Mouse (Mus musculus): ENCODE data around the gene Tnc. TPM values are rescaled to one million over a fixed set of nuclear protein-coding genes. Genes with fewer than 3 reads are reported as not detected.

Tnc gene
- total RNA-seq, 1 experiment, result 31.3 TPM

GRCm38 (mm10) chr4:64076349-64077025 lies 29.7 kb upstream of the Tnc start:
- H3K9ac ChIP-seq (ENCODE audit: insufficient read depth, low read depth, low read length, poor library complexity, severe bottlenecking), result no peak overlapping the region
- H3K4me1 ChIP-seq (ENCODE audit: control insufficient read depth in 2 of 2, insufficient read depth in 2 of 2, low read length in 2 of 2, poor library complexity in 1 of 2), result no peaks in the 10 kb centered on the region
- H3K27ac ChIP-seq (ENCODE audit: insufficient read depth, low read depth, low read length, poor library complexity, severe bottlenecking), result no peak overlapping the region
- no peaks in the 10 kb centered on the region for H3K36me3 ChIP-seq (ENCODE audit: control insufficient read depth, insufficient read depth, low read length, poor library complexity, severe bottlenecking)
- H3K9me3 ChIP-seq (ENCODE audit: control insufficient read depth, insufficient read depth, low read depth, low read length), result no peaks in the 10 kb centered on the region
- H3K4me3 ChIP-seq (ENCODE audit: insufficient read depth in 1 of 2, low read depth in 1 of 2, low read length in 2 of 2, poor library complexity in 1 of 2, severe bottlenecking in 1 of 2), result no peak overlapping the region
- TF ChIP-seq ZC3H11A (IDR thresholded peaks at IDR 0.05; ENCODE audit: borderline replicate concordance, low read depth, low read length) (no peak), ZNF384 (IDR thresholded peaks at IDR 0.05; ENCODE audit: low read depth, low read length) (no peak), HCFC1 (IDR thresholded peaks at IDR 0.05; ENCODE audit: borderline replicate concordance, insufficient read depth, low read length) (no peak), CHD2 (IDR thresholded peaks at IDR 0.05; ENCODE audit: low read depth, low read length) (no peak), MAFK (IDR thresholded peaks at IDR 0.05; ENCODE audit: insufficient read depth, low read depth, low read length) (no peak)
- in situ Hi-C loops (cut with MboI; ENCODE audit: low sequenced_read_pairs in 2 of 2, unreplicated experiment in 2 of 2), result no loop called here
- no peak for DNase-seq (ENCODE audit: low read depth, low spot score)

GRCm38 (mm10) chr4:64074725-64075124 lies 27.9 kb upstream of the Tnc start:
- Histone ChIP-seq H3K4me3 (ENCODE audit: insufficient read depth in 1 of 2, low read depth in 1 of 2, low read length in 2 of 2, poor library complexity in 1 of 2, severe bottlenecking in 1 of 2) (no peak overlapping the region), H3K4me1 (ENCODE audit: control insufficient read depth in 2 of 2, insufficient read depth in 2 of 2, low read length in 2 of 2, poor library complexity in 1 of 2) (no peaks in the 10 kb centered on the region), H3K9me3 (ENCODE audit: control insufficient read depth, insufficient read depth, low read depth, low read length) (no peaks in the 10 kb centered on the region), H3K27ac (ENCODE audit: insufficient read depth, low read depth, low read length, poor library complexity, severe bottlenecking) (no peak overlapping the region), H3K36me3 (ENCODE audit: control insufficient read depth, insufficient read depth, low read length, poor library complexity, severe bottlenecking) (no peaks in the 10 kb centered on the region), H3K9ac (ENCODE audit: insufficient read depth, low read depth, low read length, poor library complexity, severe bottlenecking) (no peak overlapping the region)
- DNase-seq (ENCODE audit: low read depth, low spot score), result no peak
- TF ChIP-seq HCFC1 (IDR thresholded peaks at IDR 0.05; ENCODE audit: borderline replicate concordance, insufficient read depth, low read length), result no peak
- no peak for TF ChIP-seq MAFK (IDR thresholded peaks at IDR 0.05; ENCODE audit: insufficient read depth, low read depth, low read length)
- TF ChIP-seq ZNF384 (IDR thresholded peaks at IDR 0.05; ENCODE audit: low read depth, low read length), result no peak
- TF ChIP-seq CHD2 (IDR thresholded peaks at IDR 0.05; ENCODE audit: low read depth, low read length), result no peak
- TF ChIP-seq ZC3H11A (IDR thresholded peaks at IDR 0.05; ENCODE audit: borderline replicate concordance, low read depth, low read length), result no peak
- in situ Hi-C loops (cut with MboI; ENCODE audit: low sequenced_read_pairs in 2 of 2, unreplicated experiment in 2 of 2), result no loop called here

- Histone ChIP-seq H3K36me3 (ENCODE audit: control insufficient read depth, insufficient read depth, low read length, poor library complexity, severe bottlenecking) (no peaks in the 10 kb centered on the region), H3K4me1 (ENCODE audit: control insufficient read depth in 2 of 2, insufficient read depth in 2 of 2, low read length in 2 of 2, poor library complexity in 1 of 2) (no peaks in the 10 kb centered on the region; a peak in 1 of 4 replicates), H3K4me3 (ENCODE audit: insufficient read depth in 1 of 2, low read depth in 1 of 2, low read length in 2 of 2, poor library complexity in 1 of 2, severe bottlenecking in 1 of 2) (no peak overlapping the region), H3K9me3 (ENCODE audit: control insufficient read depth, insufficient read depth, low read depth, low read length) (no peaks in the 10 kb centered on the region), H3K27ac (ENCODE audit: insufficient read depth, low read depth, low read length, poor library complexity, severe bottlenecking) (no peak overlapping the region), H3K9ac (ENCODE audit: insufficient read depth, low read depth, low read length, poor library complexity, severe bottlenecking) (no peak overlapping the region)
- TF ChIP-seq CHD2 (IDR thresholded peaks at IDR 0.05; ENCODE audit: low read depth, low read length) (no peak), HCFC1 (IDR thresholded peaks at IDR 0.05; ENCODE audit: borderline replicate concordance, insufficient read depth, low read length) (no peak), MAFK (IDR thresholded peaks at IDR 0.05; ENCODE audit: insufficient read depth, low read depth, low read length) (no peak), ZNF384 (IDR thresholded peaks at IDR 0.05; ENCODE audit: low read depth, low read length) (no peak), ZC3H11A (IDR thresholded peaks at IDR 0.05; ENCODE audit: borderline replicate concordance, low read depth, low read length) (no peak)
- no peak for DNase-seq (ENCODE audit: low read depth, low spot score)
- in situ Hi-C loops (cut with MboI; ENCODE audit: low sequenced_read_pairs in 2 of 2, unreplicated experiment in 2 of 2), result no loop called here
These were observed 20.6 kb upstream of the Tnc start for GRCm38 (mm10) chr4:64067394-64067793.

DNA sequence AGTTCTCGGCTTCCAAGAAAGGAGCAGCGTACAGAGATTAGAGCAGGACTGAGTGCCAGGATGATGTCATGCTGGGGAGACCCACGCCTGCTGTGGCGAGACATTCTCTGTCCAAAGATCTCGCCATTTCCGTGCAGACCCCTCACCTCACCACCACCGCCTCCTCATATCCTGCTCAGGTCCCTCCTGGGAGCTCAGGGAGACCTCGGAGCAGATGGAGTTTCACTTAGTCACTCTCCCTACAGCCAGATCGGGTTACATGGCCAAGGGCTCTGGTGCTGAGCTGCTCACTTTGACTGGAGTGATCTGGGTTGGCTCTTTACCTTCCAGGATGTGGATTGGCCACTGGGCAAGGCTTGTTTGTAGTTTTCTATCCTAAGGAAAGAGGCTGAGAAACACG lies 18.5 kb upstream of the Tnc start:
- H3K27ac ChIP-seq (ENCODE audit: insufficient read depth, low read depth, low read length, poor library complexity, severe bottlenecking), result no peak overlapping the region
- no peak overlapping the region for H3K4me3 ChIP-seq (ENCODE audit: insufficient read depth in 1 of 2, low read depth in 1 of 2, low read length in 2 of 2, poor library complexity in 1 of 2, severe bottlenecking in 1 of 2)
- H3K4me1 ChIP-seq (ENCODE audit: control insufficient read depth in 2 of 2, insufficient read depth in 2 of 2, low read length in 2 of 2, poor library complexity in 1 of 2), result no peaks in the 10 kb centered on the region; a peak in 1 of 4 replicates
- no peaks in the 10 kb centered on the region for H3K36me3 ChIP-seq (ENCODE audit: control insufficient read depth, insufficient read depth, low read length, poor library complexity, severe bottlenecking)
- TF ChIP-seq ZC3H11A (IDR thresholded peaks at IDR 0.05; ENCODE audit: borderline replicate concordance, low read depth, low read length), result no peak
- no peak for TF ChIP-seq CHD2 (IDR thresholded peaks at IDR 0.05; ENCODE audit: low read depth, low read length)
- no peak for TF ChIP-seq ZNF384 (IDR thresholded peaks at IDR 0.05; ENCODE audit: low read depth, low read length)
- no peak for TF ChIP-seq MAFK (IDR thresholded peaks at IDR 0.05; ENCODE audit: insufficient read depth, low read depth, low read length)
- no peak for TF ChIP-seq HCFC1 (IDR thresholded peaks at IDR 0.05; ENCODE audit: borderline replicate concordance, insufficient read depth, low read length)
- no peak overlapping the region for H3K9ac ChIP-seq (ENCODE audit: insufficient read depth, low read depth, low read length, poor library complexity, severe bottlenecking)
- no peaks in the 10 kb centered on the region for H3K9me3 ChIP-seq (ENCODE audit: control insufficient read depth, insufficient read depth, low read depth, low read length)
- in situ Hi-C loops (cut with MboI; ENCODE audit: low sequenced_read_pairs in 2 of 2, unreplicated experiment in 2 of 2), result no loop called here
- DNase-seq (ENCODE audit: low read depth, low spot score), result no peak

Data from ES-E14 (cell line).